Mouse (Mus musculus) hindbrain, embryonic 13.5 days (tissue): ENCODE data around the gene Fbxl18. TPM values are rescaled to one million over a fixed set of nuclear protein-coding genes. Genes with fewer than 3 reads are reported as not detected.

Experiments used
- ATAC-seq: fragments of 200-750 bp; cut with Nextera tagmentation; 2 replicates; pipeline ENCODE4 v1.8.0; 2017; ENCODE audit warnings: moderate TSS enrichment; ENCODE audit not compliant: low FRiP score
- H3K27ac ChIP-seq: fragments of 300-500 bp; sonication (generic); 2 replicates; pipeline ENCODE4 v1.5.1; 2015; ENCODE audit warnings: inconsistent platforms, mild to moderate bottlenecking, moderate library complexity
- H3K27me3 ChIP-seq: fragments of 300-500 bp; sonication (generic); 2 replicates; pipeline ENCODE4 v1.6.1; 2015; ENCODE audit warnings: mild to moderate bottlenecking, inconsistent platforms
- H3K36me3 ChIP-seq: fragments of 300-500 bp; sonication (generic); 2 replicates; pipeline ENCODE4 v1.6.1; 2015; ENCODE audit warnings: mild to moderate bottlenecking, inconsistent platforms
- H3K4me1 ChIP-seq: fragments of 300-500 bp; sonication (generic); replicated peaks from 2 replicates; pipeline ENCODE4 v1.6.1; 2015; ENCODE audit warnings: inconsistent platforms
- H3K4me2 ChIP-seq: fragments of 300-500 bp; sonication (generic); 2 replicates; pipeline ENCODE4 v1.6.1; 2015; ENCODE audit warnings: inconsistent platforms, mild to moderate bottlenecking, moderate library complexity
- H3K4me3 ChIP-seq: fragments of 300-500 bp; sonication (generic); 2 replicates; pipeline ENCODE4 v1.5.1; 2015; ENCODE audit warnings: mild to moderate bottlenecking, inconsistent platforms
- H3K9ac ChIP-seq: fragments of 300-500 bp; sonication (generic); 2 replicates; pipeline ENCODE4 v1.6.1; 2015; ENCODE audit warnings: mild to moderate bottlenecking, inconsistent platforms
- H3K9me3 ChIP-seq: fragments of 300-500 bp; sonication (generic); 2 replicates; pipeline ENCODE4 v1.6.1; 2016; ENCODE audit warnings: inconsistent platforms
- WGBS: fragments of 180-500 bp; shearing (Covaris S2); methylation state at CpG from one replicate; pipeline ENCODE4 v1.1.7; 2015; 5-methylcytosine and 5-hydroxymethylcytosine counted together
- polyA plus RNA-seq: library from polyadenylated mRNA; unstranded; fragments of >200 nt; fragmentation: Nextera tagmentation; extraction: Ambion mirVana; gene quantifications from 2 replicates; pipeline ENCODE4 v1.2.1, GENCODE M21; 2015

Gene Fbxl18
- polyA plus RNA-seq, 1 experiment from 2014 or later: 36.6 TPM

GRCm38 (mm10) chr5:142926940-142927228, 31.7 kb upstream of the Fbxl18 start:
- peaks cover 19% of the 10 kb centered on the region for H3K4me1 ChIP-seq
- H3K9ac ChIP-seq: no peak overlapping the region
- 63% methylated on average over 3 of the region's 3 CpGs for WGBS
- H3K9me3 ChIP-seq: no peaks in the 10 kb centered on the region
- H3K4me2 ChIP-seq: no peak overlapping the region
- no peak overlapping the region for H3K27ac ChIP-seq
- H3K4me3 ChIP-seq: no peak overlapping the region
- H3K27me3 ChIP-seq: peaks cover 24% of the 10 kb centered on the region
- H3K36me3 ChIP-seq: no peaks in the 10 kb centered on the region
- ATAC-seq: no peak

- no peak overlapping the region for H3K4me3 ChIP-seq
- H3K9me3 ChIP-seq: no peaks in the 10 kb centered on the region
- ATAC-seq: no peak
- 18% methylated on average over 13 of the region's 13 CpGs for WGBS
- no peak overlapping the region for H3K4me2 ChIP-seq
- H3K9ac ChIP-seq: no peak overlapping the region
- H3K36me3 ChIP-seq: no peaks in the 10 kb centered on the region
- peaks cover 24% of the 10 kb centered on the region for H3K27me3 ChIP-seq
- H3K27ac ChIP-seq: no peak overlapping the region
- peaks cover 19% of the 10 kb centered on the region for H3K4me1 ChIP-seq
These were observed 31.2 kb upstream of the Fbxl18 start for GRCm38 (mm10) chr5:142926204-142926939.

- Histone ChIP-seq H3K9ac (no peak overlapping the region), H3K4me2 (no peak overlapping the region), H3K9me3 (no peaks in the 10 kb centered on the region), H3K4me1 (peaks cover 19% of the 10 kb centered on the region), H3K27me3 (peaks cover 24% of the 10 kb centered on the region), H3K4me3 (no peak overlapping the region), H3K27ac (no peak overlapping the region), H3K36me3 (no peaks in the 10 kb centered on the region)
- 81% methylated on average over 12 of the region's 12 CpGs for WGBS
- ATAC-seq: no peak
These were observed 29.2 kb upstream of the Fbxl18 start for GRCm38 (mm10) chr5:142924336-142924959.

GRCm38 (mm10) chr5:142923781-142924180, 28.6 kb upstream of the Fbxl18 start:
- Histone ChIP-seq H3K4me1 (peaks cover 13% of the 10 kb centered on the region), H3K4me3 (no peak overlapping the region), H3K9me3 (no peaks in the 10 kb centered on the region), H3K27me3 (peaks cover 17% of the 10 kb centered on the region), H3K9ac (no peak overlapping the region), H3K4me2 (no peak overlapping the region), H3K36me3 (no peaks in the 10 kb centered on the region), H3K27ac (no peak overlapping the region)
- no peak for ATAC-seq
- WGBS: 86% methylated on average over 3 of the region's 3 CpGs

GRCm38 (mm10) chr5:142922251-142922650, 27.0 kb upstream of the Fbxl18 start:
- 85% methylated on average over 5 of the region's 5 CpGs for WGBS
- no peak overlapping the region for H3K4me2 ChIP-seq
- H3K36me3 ChIP-seq: no peaks in the 10 kb centered on the region
- peaks cover 12% of the 10 kb centered on the region for H3K4me1 ChIP-seq
- no peaks in the 10 kb centered on the region for H3K9me3 ChIP-seq
- no peak for ATAC-seq
- H3K27ac ChIP-seq: no peak overlapping the region
- H3K27me3 ChIP-seq: peaks cover 3% of the 10 kb centered on the region
- no peak overlapping the region for H3K4me3 ChIP-seq
- H3K9ac ChIP-seq: no peak overlapping the region

GRCm38 (mm10) chr5:142921074-142921459, 25.8 kb upstream of the Fbxl18 start:
- Histone ChIP-seq H3K27me3 (no peaks in the 10 kb centered on the region), H3K9ac (no peak overlapping the region), H3K36me3 (no peaks in the 10 kb centered on the region), H3K4me1 (peaks cover 3% of the 10 kb centered on the region), H3K9me3 (no peaks in the 10 kb centered on the region), H3K4me2 (no peak overlapping the region), H3K27ac (no peak overlapping the region), H3K4me3 (no peak overlapping the region)
- WGBS: 79% methylated on average over 6 of the region's 6 CpGs
- no peak for ATAC-seq

GRCm38 (mm10) chr5:142920311-142921073, 25.3 kb upstream of the Fbxl18 start:
- H3K9ac ChIP-seq: no peak overlapping the region
- H3K4me2 ChIP-seq: no peak overlapping the region
- no peaks in the 10 kb centered on the region for H3K27me3 ChIP-seq
- no peak overlapping the region for H3K27ac ChIP-seq
- H3K4me3 ChIP-seq: no peak overlapping the region
- H3K4me1 ChIP-seq: no peaks in the 10 kb centered on the region
- no peaks in the 10 kb centered on the region for H3K9me3 ChIP-seq
- 77% methylated on average over 8 of the region's 8 CpGs for WGBS
- H3K36me3 ChIP-seq: no peaks in the 10 kb centered on the region
- ATAC-seq: no peak

- no peaks in the 10 kb centered on the region for H3K4me1 ChIP-seq
- no peaks in the 10 kb centered on the region for H3K27me3 ChIP-seq
- H3K27ac ChIP-seq: no peak overlapping the region
- H3K36me3 ChIP-seq: no peaks in the 10 kb centered on the region
- ATAC-seq: no peak
- H3K9ac ChIP-seq: no peak overlapping the region
- no peak overlapping the region for H3K4me2 ChIP-seq
- no peaks in the 10 kb centered on the region for H3K9me3 ChIP-seq
- 92% methylated on average over 8 of the region's 8 CpGs for WGBS
- H3K4me3 ChIP-seq: no peak overlapping the region
These were observed 22.2 kb upstream of the Fbxl18 start for GRCm38 (mm10) chr5:142917402-142917801.

- no peak for ATAC-seq
- Histone ChIP-seq H3K27me3 (no peaks in the 10 kb centered on the region), H3K36me3 (no peaks in the 10 kb centered on the region), H3K4me2 (no peak overlapping the region), H3K4me1 (no peaks in the 10 kb centered on the region), H3K4me3 (no peak overlapping the region), H3K27ac (no peak overlapping the region), H3K9me3 (no peaks in the 10 kb centered on the region), H3K9ac (no peak overlapping the region)
- 80% methylated on average over 7 of the region's 7 CpGs for WGBS
These were observed 21.4 kb upstream of the Fbxl18 start for GRCm38 (mm10) chr5:142916593-142916992.

- Histone ChIP-seq H3K4me3 (no peak overlapping the region), H3K4me1 (no peaks in the 10 kb centered on the region), H3K36me3 (no peaks in the 10 kb centered on the region), H3K9ac (no peak overlapping the region), H3K27ac (no peak overlapping the region), H3K4me2 (no peak overlapping the region), H3K9me3 (no peaks in the 10 kb centered on the region), H3K27me3 (no peaks in the 10 kb centered on the region)
- 91% methylated on average over 11 of the region's 11 CpGs for WGBS
- no peak for ATAC-seq
These were observed 20.0 kb upstream of the Fbxl18 start for GRCm38 (mm10) chr5:142915231-142915630.

- Histone ChIP-seq H3K36me3 (no peaks in the 10 kb centered on the region), H3K27ac (no peak overlapping the region), H3K4me2 (no peak overlapping the region), H3K4me1 (peaks cover 20% of the 10 kb centered on the region), H3K27me3 (no peaks in the 10 kb centered on the region), H3K9me3 (no peaks in the 10 kb centered on the region), H3K4me3 (no peak overlapping the region), H3K9ac (no peak overlapping the region)
- WGBS: 93% methylated on average over 4 of the region's 4 CpGs
- ATAC-seq: no peak
These were observed 17.5 kb upstream of the Fbxl18 start for GRCm38 (mm10) chr5:142912739-142913138.

- no peak for ATAC-seq
- H3K36me3 ChIP-seq: no peaks in the 10 kb centered on the region
- no peaks in the 10 kb centered on the region for H3K27me3 ChIP-seq
- H3K4me2 ChIP-seq: no peak overlapping the region
- no peak overlapping the region for H3K9ac ChIP-seq
- H3K4me3 ChIP-seq: no peak overlapping the region
- H3K27ac ChIP-seq: no peak overlapping the region
- WGBS: 90% methylated on average over 3 of the region's 3 CpGs
- no peaks in the 10 kb centered on the region for H3K9me3 ChIP-seq
- H3K4me1 ChIP-seq: peaks cover 24% of the 10 kb centered on the region
These were observed 17.1 kb upstream of the Fbxl18 start for GRCm38 (mm10) chr5:142912320-142912719.
